Mouse (Mus musculus) lung, adult 2 months (tissue): ENCODE data around the gene Gnb5.

Experiments
- CTCF ChIP-seq: fragments of 200-500 bp; IDR thresholded peaks from 2 replicates; pipeline ENCODE4 v1.5.1; 2011; ENCODE audit warnings: mild to moderate bottlenecking, low read length, control low read depth; ENCODE audit not compliant: insufficient read depth
- POLR2A ChIP-seq: fragments of 200-500 bp; IDR thresholded peaks from 2 replicates; pipeline ENCODE4 v1.6.1; 2011; ENCODE audit warnings: low read depth, mild to moderate bottlenecking, control low read depth, low read length, borderline replicate concordance; ENCODE audit errors: extremely low read depth

GRCm38 (mm10) chr9:75274486-75274885 is 31.6 kb upstream of the Gnb5 start:
- TF ChIP-seq CTCF: no peak
- no peak for TF ChIP-seq POLR2A
